Mouse (Mus musculus): Measurements from ENCODE around the gene Tgfbrap1.

DNA sequence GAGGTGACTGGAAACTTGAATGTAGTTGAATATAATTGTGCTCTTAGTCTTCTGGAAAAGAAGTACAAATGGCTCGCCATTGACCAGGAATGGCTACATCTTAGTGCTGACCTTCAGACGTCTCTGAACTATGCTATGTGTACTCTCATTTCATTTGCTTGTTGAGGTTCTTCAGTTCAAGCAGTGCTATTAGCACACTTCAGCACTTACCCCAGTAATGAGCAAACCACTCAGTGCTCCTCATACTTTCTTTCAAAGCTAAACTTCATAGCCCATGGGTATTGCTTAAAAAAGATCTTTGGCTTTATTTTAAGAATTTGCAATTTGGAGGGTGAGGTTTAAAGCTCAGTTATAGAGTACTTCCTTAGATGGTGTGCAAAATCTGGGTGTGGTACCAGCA is 10.3 kb upstream of the Tgfbrap1 start:
- TF ChIP-seq CTCF (IDR thresholded peaks at IDR 0.05) (no peak), EP300 (IDR thresholded peaks at IDR 0.05) (no peak)
